Mouse (Mus musculus) large intestine, adult 2 months (tissue): ENCODE measurements at regions not wholly inside any gene's neighbourhood (a gene's known extent, or its start where the extent isn't known, plus 50 kb on each side); places are given as distances from the start of the nearest gene placed in this dataset.

Experiments used
- DNase-seq: peaks from one replicate; pipeline ENCODE4 v3.0.0-alpha.2; 2012; ENCODE audit warnings: low read depth, low spot score
- WGBS: fragments of 180-500 bp; shearing (Covaris S2); methylation state at CpG from one replicate; pipeline ENCODE4 v1.1.7; 2018; 5-methylcytosine and 5-hydroxymethylcytosine counted together

- DNase-seq = no peak
- WGBS = 26% methylated on average over 6 of the region's 6 CpGs
Observed at GRCm38 (mm10) chr1:169160858-169161257, 370.4 kb downstream of the Nuf2 start.

GRCm38 (mm10) chr1:169160220-169160619 lies 371.0 kb downstream of the Nuf2 start:
- no peak for DNase-seq
- 57% methylated on average over 1 of the region's 1 CpGs for WGBS

DNA sequence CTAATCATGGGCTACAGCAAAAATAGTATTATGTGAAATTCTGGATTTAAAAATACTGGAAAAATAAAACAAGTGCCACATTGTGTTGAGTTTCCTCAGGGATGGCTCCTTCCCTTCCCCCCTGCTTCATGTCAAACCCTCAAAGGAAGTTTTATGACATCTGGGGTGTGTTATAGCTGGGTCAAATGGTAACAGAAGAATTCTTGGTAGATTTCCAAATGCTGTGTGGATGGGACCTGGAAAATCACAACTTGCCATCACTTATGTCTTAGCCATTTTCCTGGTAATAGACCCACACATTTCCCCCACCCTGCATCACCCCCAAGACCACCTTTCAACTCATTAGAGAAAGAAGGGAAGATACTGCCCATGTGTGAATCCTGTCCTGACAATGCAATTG lies 371.5 kb downstream of the Nuf2 start:
- no peak for DNase-seq

- no peak for DNase-seq
- 86% methylated on average over 3 of the region's 3 CpGs for WGBS
Observed at GRCm38 (mm10) chr1:169157496-169157895, 373.8 kb downstream of the Nuf2 start.

DNA sequence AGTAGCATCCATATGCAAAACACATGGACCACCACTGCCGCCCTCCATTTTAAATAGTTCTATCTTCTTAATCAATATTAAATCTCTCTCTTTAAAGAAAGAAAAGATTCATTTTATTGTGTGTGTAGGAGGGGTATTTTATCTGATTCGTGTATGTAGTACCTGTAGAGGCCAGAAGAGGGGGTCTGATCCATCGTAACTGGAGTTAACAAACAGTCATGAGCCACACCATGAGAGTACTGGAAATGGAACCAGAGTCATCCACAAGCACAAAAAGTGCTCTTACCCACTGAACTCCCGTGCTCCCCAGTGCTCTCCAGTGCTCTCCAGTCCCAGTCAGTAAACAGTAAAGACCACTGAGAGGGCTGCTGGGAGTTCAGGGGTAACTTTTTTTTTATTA lies 374.4 kb downstream of the Nuf2 start:
- no peak for DNase-seq
- WGBS = 73% methylated on average over 4 of the region's 4 CpGs

DNA sequence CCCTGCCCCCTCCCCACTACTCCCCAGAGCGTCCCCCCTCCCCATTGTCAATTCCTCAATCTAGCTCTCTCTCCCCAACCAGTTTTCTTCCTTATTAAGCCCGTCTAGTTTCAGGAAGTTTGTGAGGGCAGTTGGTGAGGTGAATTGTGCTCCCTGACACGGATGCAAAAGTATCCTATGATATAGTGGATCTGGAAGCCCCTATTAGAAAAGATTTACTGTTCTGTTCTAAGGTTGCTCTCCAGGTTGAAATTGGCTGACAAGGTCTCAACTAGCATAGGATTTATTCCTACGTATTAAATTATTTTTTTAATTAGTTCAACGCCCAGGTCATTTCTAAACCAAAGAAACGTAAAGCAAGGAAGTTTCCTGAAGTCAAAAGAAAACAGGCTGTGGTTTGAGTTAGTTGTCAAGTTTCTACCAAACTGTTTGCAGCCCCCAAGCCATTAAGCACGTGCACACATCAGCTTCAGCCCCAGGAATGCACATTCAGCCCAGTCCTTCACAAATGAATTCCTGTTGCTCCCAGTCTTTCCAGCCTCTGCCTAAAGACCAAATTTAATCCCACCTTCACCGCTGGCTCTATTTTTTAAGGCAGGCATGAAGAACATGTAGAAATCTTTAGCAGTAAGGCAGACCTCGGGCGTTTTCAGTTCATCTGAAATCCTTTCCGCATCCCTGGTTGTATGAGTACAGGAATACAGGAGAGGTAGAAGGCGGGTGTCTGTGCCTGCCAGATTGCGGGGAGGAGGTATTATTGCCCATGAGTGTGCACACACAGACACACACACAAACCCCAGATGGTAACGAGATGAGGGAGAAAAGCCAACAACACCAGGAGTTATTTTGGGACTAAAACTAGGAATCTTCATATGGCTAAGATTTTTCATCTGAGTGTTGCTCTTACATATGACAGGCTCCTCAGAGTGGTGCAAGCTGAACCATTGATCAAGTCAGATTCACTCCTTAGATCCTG lies 375.5 kb downstream of the Nuf2 start:
- DNase-seq = no peak
- 67% methylated on average over 14 of the region's 14 CpGs for WGBS

DNA sequence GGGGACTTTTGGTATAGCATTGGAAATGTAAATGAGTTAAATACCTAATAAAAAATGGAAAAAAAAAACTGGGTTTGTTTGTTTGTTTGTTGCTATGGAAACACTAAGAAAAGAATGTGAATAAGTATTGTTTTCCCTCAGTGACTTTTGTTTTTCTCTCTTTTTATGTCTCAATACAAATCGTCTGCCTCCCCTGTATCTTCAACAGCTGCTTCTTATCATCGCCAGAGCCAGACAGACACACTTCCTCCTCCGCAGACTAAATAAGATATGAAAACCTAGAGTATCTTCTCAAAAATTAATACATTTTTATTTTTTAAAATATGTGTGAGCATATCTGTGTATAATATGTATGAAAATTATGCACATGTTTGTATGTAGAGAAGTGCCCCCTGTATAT lies 389.0 kb downstream of the Nuf2 start:
- 78% methylated on average over 3 of the region's 3 CpGs for WGBS
- no peak for DNase-seq

DNA sequence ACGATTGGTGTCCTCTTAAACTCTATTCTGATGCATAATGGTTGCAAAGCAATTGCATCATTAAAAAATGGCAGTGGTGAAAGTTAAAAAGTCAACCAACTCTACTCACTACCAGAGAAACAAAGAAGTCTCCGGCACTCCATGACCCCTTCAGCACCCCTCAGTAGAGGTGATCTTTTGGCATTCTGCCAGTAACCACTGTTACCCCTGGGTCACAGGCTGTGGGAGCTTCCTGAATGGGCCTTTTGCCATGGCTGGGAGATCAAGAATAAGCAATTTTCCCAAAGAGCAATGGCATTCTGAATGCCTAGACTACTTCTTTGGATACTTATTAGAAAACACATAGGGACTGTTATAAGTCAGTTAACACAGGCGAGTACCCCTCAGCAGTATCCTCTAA lies 391.2 kb downstream of the Nuf2 start:
- no peak for DNase-seq
- 75% methylated on average over 3 of the region's 3 CpGs for WGBS

- no peak for DNase-seq
- 69% methylated on average over 5 of the region's 5 CpGs for WGBS
Observed at GRCm38 (mm10) chr1:169139507-169139906, 391.8 kb downstream of the Nuf2 start.

DNA sequence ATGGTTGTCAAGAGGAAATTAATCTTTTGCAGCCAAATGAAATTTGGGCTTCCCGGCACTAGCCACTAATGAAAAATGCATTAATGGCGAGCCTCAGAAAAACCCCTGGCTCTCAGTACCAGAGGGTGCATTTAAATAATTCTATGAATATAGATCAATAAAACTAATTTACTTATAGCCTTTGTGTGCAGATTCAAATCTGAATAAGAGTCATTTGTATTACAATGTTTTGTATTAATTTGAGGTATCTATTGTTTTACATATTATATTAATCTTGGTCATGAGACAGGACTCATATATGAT lies 392.1 kb downstream of the Nuf2 start:
- DNase-seq = no peak
- WGBS = 79% methylated on average over 2 of the region's 2 CpGs

GRCm38 (mm10) chr1:169138404-169139183 lies 392.7 kb downstream of the Nuf2 start:
- DNase-seq = no peak

DNA sequence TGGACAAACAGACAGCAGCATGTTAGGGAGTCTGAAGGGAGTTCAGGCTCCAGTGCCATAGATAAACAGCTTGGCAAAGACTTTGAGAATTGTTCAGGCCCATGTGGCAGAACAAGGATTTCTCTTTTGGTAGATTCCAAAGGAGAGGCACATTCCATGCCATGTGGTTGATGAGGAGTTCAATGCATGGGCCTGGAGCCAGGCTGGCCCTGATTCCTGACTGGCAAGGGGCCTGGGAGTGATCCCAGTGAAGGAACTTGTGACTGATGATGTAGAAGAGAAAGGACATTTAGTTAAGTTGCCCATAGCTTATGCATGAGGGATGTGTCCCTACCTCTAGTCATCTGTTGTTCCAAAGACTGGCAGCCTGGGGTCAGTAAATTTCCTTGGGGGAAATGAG lies 395.7 kb downstream of the Nuf2 start:
- no peak for DNase-seq

More at GRCm38 (mm10) chr1:169138404-169139183, 392.7 kb downstream of the Nuf2 start:
- 68% methylated on average over 6 of the region's 6 CpGs for WGBS

GRCm38 (mm10) chr1:169103669-169104068 lies 427.6 kb downstream of the Nuf2 start:
- 67% methylated on average over 4 of the region's 4 CpGs for WGBS
- no peak for DNase-seq

DNA sequence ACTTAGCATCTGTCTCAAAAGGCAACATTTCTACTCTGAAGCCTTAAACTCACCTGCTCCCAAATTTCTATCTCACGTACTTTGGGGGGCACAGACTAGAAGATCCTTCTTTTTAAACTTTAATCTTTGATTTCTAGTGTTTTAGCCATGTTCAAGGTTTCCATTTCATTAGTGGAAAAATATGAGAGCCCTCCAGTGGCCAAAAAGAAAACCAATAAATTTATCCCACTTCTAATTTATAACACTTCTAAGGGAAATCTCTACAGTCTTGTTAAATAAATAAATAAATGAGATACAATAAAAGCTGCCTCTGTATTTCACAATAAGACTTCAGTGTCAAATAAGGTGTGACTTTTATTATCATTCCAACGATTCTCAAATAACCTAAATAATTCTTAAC lies 428.2 kb downstream of the Nuf2 start:
- no peak for DNase-seq
- 34% methylated on average over 2 of the region's 2 CpGs for WGBS

- 58% methylated on average over 5 of the region's 5 CpGs for WGBS
Observed at GRCm38 (mm10) chr1:169099221-169099620, 432.0 kb downstream of the Nuf2 start.

GRCm38 (mm10) chr1:169096737-169097136 lies 434.5 kb downstream of the Nuf2 start:
- no peak for DNase-seq
- 54% methylated on average over 5 of the region's 5 CpGs for WGBS

More at GRCm38 (mm10) chr1:169099221-169099620, 432.0 kb downstream of the Nuf2 start:
- DNase-seq = no peak

- no peak for DNase-seq
- WGBS = 53% methylated on average over 3 of the region's 3 CpGs
Observed at GRCm38 (mm10) chr1:169093602-169094354, 437.5 kb downstream of the Nuf2 start.

GRCm38 (mm10) chr1:169086032-169086431 lies 445.2 kb downstream of the Nuf2 start:
- WGBS = 69% methylated on average over 3 of the region's 3 CpGs

DNA sequence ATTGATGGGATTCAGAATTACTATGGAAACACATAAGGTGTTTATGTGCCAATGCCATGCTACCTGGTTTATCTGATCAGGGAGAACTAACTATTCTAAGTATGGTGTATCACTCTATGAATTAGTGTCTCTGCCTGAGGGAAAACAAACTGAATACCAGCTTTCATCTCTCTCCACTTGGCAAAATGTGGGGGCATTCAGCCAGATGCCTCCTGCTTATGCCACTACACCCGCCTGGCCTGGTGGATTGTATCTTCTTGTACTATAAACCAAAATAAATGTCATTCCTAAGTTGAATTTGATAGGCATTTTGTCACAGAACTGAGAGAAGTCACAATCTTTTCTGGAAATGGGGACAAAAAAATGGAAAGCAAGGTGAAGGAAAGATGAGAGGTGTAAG lies 450.6 kb downstream of the Nuf2 start:
- 89% methylated on average over 1 of the region's 1 CpGs for WGBS

More at GRCm38 (mm10) chr1:169086032-169086431, 445.2 kb downstream of the Nuf2 start:
- no peak for DNase-seq

DNA sequence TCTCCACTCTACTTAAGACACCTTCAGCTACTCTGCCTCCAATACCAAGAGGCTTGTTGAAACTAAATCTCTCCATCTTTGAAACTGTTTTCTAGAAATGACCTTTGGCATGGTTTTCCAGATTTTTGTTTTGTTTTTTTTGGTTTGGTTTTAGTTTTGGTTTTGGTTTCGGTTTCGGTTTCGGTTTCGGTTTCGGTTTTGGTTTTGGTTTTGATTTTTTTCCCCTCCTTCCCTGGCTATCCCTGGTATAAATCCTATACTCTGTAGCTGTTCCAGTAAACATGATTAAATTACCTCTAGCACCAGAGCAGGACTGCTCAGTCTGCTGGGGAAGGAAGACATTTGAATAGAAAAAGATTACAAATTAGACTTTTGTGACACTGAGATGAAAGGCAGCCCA lies 454.0 kb downstream of the Nuf2 start:
- 98% methylated on average over 5 of the region's 5 CpGs for WGBS

More for the DNA sequence above, 450.6 kb downstream of the Nuf2 start:
- DNase-seq = no peak

More for the DNA sequence above, 454.0 kb downstream of the Nuf2 start:
- DNase-seq = no peak
